ENCODE assay signal across 18 mouse cellular contexts in the genomic region with DNA sequence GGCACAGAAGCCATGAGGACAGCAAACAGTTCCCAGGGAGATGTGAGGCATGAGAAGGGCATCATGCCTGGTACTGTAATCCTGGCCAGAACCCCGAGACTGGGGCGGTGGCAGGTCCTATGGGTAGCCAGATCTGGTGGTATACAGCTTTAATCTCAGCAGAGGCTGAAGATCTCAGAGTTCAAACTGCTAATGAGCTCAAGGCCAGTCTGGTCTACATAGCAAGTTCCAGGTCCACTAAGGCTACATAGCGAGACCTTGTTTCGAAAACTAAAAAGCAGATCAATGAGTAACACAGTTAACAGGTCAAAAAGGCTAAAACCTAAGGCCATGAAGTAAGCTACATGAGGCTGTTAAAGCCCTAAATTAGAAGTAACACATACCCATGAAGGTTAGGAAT. TPM values are rescaled to one million over a fixed set of nuclear protein-coding genes. Genes with fewer than 3 reads are reported as not detected.
DNase-seq lines count a peak whose midpoint lies in the region; ATAC-seq and TF ChIP-seq lines count a peak whose summit lies in the region.
"Had no signal": no experiment of that assay in that cellular context is flagged by ENCODE, and none has a peak within 500 bp of the region (broad histone marks: within the 10 kb centered on the region; RNA-seq: fewer than 3 reads in every experiment).

No protein-coding gene starts in this region.

- H3K9ac ChIP-seq in kidney, postnatal 0 days (ENCODE audit: low read depth, low read length), result no peak overlapping the region
- no peak overlapping the region for H3K9ac ChIP-seq in liver, embryonic 16.5 days (ENCODE audit: low read depth, low read length)
- no peak overlapping the region for H3K9ac ChIP-seq in liver, embryonic 12.5 days
- H3K9ac ChIP-seq: embryonic facial prominence, embryonic 13.5 days; forebrain, embryonic 13.5 days; forebrain, postnatal 0 days; heart, embryonic 12.5 days; hindbrain, embryonic 15.5 days had no signal

- H3K36me3 ChIP-seq in kidney, postnatal 0 days (ENCODE audit: insufficient read depth, low read length), result peaks cover 16% of the 10 kb centered on the region
- peaks cover 3% of the 10 kb centered on the region; the same call in 1 of the 2 replicates for H3K36me3 ChIP-seq in liver, embryonic 16.5 days (ENCODE audit: control insufficient read depth, insufficient read depth)
- H3K36me3 ChIP-seq in liver, embryonic 12.5 days, result peaks cover 53% of the 10 kb centered on the region

- H3K4me1 ChIP-seq in kidney, postnatal 0 days (replicated peaks; ENCODE audit: insufficient read depth, low read length), result no peaks in the 10 kb centered on the region
- H3K4me1 ChIP-seq in liver, embryonic 16.5 days (ENCODE audit: control insufficient read depth, low read depth, low read length), result no peaks in the 10 kb centered on the region
- H3K4me1 ChIP-seq in liver, embryonic 12.5 days, result peaks cover 7% of the 10 kb centered on the region; the same call in 1 of the 2 replicates
- H3K4me1 ChIP-seq: embryonic facial prominence, embryonic 13.5 days; forebrain, embryonic 13.5 days; heart, embryonic 12.5 days; hindbrain, embryonic 15.5 days had no signal

- WGBS in kidney, postnatal 0 days, result 92% methylated on average over 4 of the region's 4 CpGs
- 74% methylated on average over 4 of the region's 4 CpGs for WGBS in liver, embryonic 16.5 days (ENCODE audit: insufficient replicate concordance)
- WGBS in liver, embryonic 12.5 days (ENCODE audit: insufficient replicate concordance), result 90% methylated on average over 4 of the region's 4 CpGs

- H3K9me3 ChIP-seq in kidney, postnatal 0 days (replicated peaks; ENCODE audit: low read length), result no peaks in the 10 kb centered on the region
- H3K9me3 ChIP-seq in liver, embryonic 16.5 days (replicated peaks; ENCODE audit: control insufficient read depth, low read length), result no peaks in the 10 kb centered on the region
- H3K9me3 ChIP-seq in liver, embryonic 12.5 days (replicated peaks), result no peaks in the 10 kb centered on the region
- H3K9me3 ChIP-seq: embryonic facial prominence, embryonic 13.5 days; forebrain, embryonic 13.5 days; heart, embryonic 12.5 days; hindbrain, embryonic 15.5 days had no signal

- H3K27ac ChIP-seq in kidney, postnatal 0 days, result no peak overlapping the region
- H3K27ac ChIP-seq in liver, embryonic 16.5 days (ENCODE audit: low read length), result 0 out of 2 replicates have a peak overlapping the region, but pooled peaks have one; percentile 37
- H3K27ac ChIP-seq in liver, embryonic 12.5 days, result no peak overlapping the region
- H3K27ac ChIP-seq: embryonic facial prominence, embryonic 13.5 days; forebrain, embryonic 13.5 days; hindbrain, embryonic 15.5 days had no signal

- ATAC-seq in kidney, postnatal 0 days (replicated peaks; ENCODE audit: low FRiP score, low read depth), result 0 out of 2 replicates have a peak, but pooled peaks have one; percentile 65
- ATAC-seq in liver, embryonic 16.5 days (ENCODE audit: low read depth), result peak; percentile 27; the same call in 1 of the 2 replicates
- no peak for ATAC-seq in liver, embryonic 12.5 days
- ATAC-seq: activated CD4-positive, CD25-positive, alpha-beta regulatory T cell, adult 4 months; forebrain, embryonic 13.5 days; forebrain, postnatal 0 days; Patski had no signal

- peak; percentile 57 for DNase-seq in heart, adult 11 months
- no peak for DNase-seq in heart, postnatal 4 days
- DNase-seq in kidney, postnatal 0 days (ENCODE audit: low spot score), result no peak
- no peak for DNase-seq in kidney, postnatal 14 days
- DNase-seq: cerebellum, adult 11-12 months; cerebellum, adult 9-11 months; cerebellum, postnatal 36 days; forebrain, postnatal 0 days; gastrocnemius, postnatal 14 days had no signal

- no peak for TF ChIP-seq CTCF in kidney, postnatal 0 days (IDR thresholded peaks at IDR 0.05; ENCODE audit: low read depth)

- no peak overlapping the region for H3K4me3 ChIP-seq in kidney, postnatal 0 days (replicated peaks; ENCODE audit: low read depth, low read length)
- no peak overlapping the region for H3K4me3 ChIP-seq in liver, embryonic 16.5 days (ENCODE audit: low read depth, low read length)
- H3K4me3 ChIP-seq in liver, embryonic 12.5 days, result no peak overlapping the region
- H3K4me3 ChIP-seq: embryonic facial prominence, embryonic 13.5 days; forebrain, embryonic 13.5 days; heart, embryonic 12.5 days; hindbrain, embryonic 15.5 days had no signal

- no peak overlapping the region for H3K4me2 ChIP-seq in kidney, postnatal 0 days (ENCODE audit: low read length)
- H3K4me2 ChIP-seq in liver, embryonic 16.5 days (ENCODE audit: low read depth, low read length), result no peak overlapping the region
- H3K4me2 ChIP-seq in liver, embryonic 12.5 days, result no peak overlapping the region
- H3K4me2 ChIP-seq: embryonic facial prominence, embryonic 13.5 days; forebrain, embryonic 13.5 days; heart, embryonic 12.5 days; hindbrain, embryonic 15.5 days had no signal

- H3K27me3 ChIP-seq in kidney, postnatal 0 days (ENCODE audit: insufficient read depth, low read length), result no peaks in the 10 kb centered on the region
- H3K27me3 ChIP-seq in liver, embryonic 16.5 days (ENCODE audit: control insufficient read depth, insufficient read depth, low read depth, low read length), result no peaks in the 10 kb centered on the region
- no peaks in the 10 kb centered on the region for H3K27me3 ChIP-seq in liver, embryonic 12.5 days (replicated peaks)
- H3K27me3 ChIP-seq: CH12.LX; embryonic facial prominence, embryonic 13.5 days; forebrain, embryonic 13.5 days; heart, embryonic 12.5 days; hindbrain, embryonic 15.5 days; Patski had no signal

RNA-seq across cellular contexts. Expression of a gene that starts 9.9 kb away (rescaled TPM):
- total RNA-seq in heart, postnatal 4 days (2021), result 10 to 100 TPM; 22.4 to 23.2 TPM
- 7.0 and 8.1 TPM in 2 replicates for polyA plus RNA-seq in kidney, postnatal 0 days (2015; fragmentation: Nextera tagmentation; extraction: Ambion mirVana)
- 4.9 and 5.4 TPM in 2 replicates for polyA plus RNA-seq in liver, embryonic 16.5 days (2015; fragmentation: Nextera tagmentation; extraction: Ambion mirVana)
- polyA plus RNA-seq in liver, embryonic 12.5 days (2016; fragmentation: Nextera tagmentation; extraction: Ambion mirVana), result 12.2 and 12.7 TPM in 2 replicates

RNA-seq across cellular contexts. Expression of a gene that starts 44.9 kb away (rescaled TPM):
- 10 to 100 TPM; 25.5 to 29.0 TPM for total RNA-seq in heart, postnatal 4 days (2021)
- 79.1 and 82.4 TPM in 2 replicates for polyA plus RNA-seq in kidney, postnatal 0 days (2015; fragmentation: Nextera tagmentation; extraction: Ambion mirVana)
- polyA plus RNA-seq in liver, embryonic 16.5 days (2015; fragmentation: Nextera tagmentation; extraction: Ambion mirVana), result 25.8 and 26.8 TPM in 2 replicates
- polyA plus RNA-seq in liver, embryonic 12.5 days (2016; fragmentation: Nextera tagmentation; extraction: Ambion mirVana), result 57.0 and 57.2 TPM in 2 replicates

RNA-seq across cellular contexts. Expression of a gene that starts 44.9 kb away (rescaled TPM):
- total RNA-seq in heart, postnatal 4 days (2021), result 10 to 100 TPM; 60.4 to 66.7 TPM
- polyA plus RNA-seq in kidney, postnatal 0 days (2015; fragmentation: Nextera tagmentation; extraction: Ambion mirVana), result 137 and 140 TPM in 2 replicates
- 36.7 and 37.4 TPM in 2 replicates for polyA plus RNA-seq in liver, embryonic 16.5 days (2015; fragmentation: Nextera tagmentation; extraction: Ambion mirVana)
- polyA plus RNA-seq in liver, embryonic 12.5 days (2016; fragmentation: Nextera tagmentation; extraction: Ambion mirVana), result 54.2 and 57.3 TPM in 2 replicates

RNA-seq across cellular contexts. Expression of a gene that starts 59.5 kb away (rescaled TPM):
- 1 to 10 TPM; 1.0 to 1.2 TPM for total RNA-seq in heart, postnatal 4 days (2021)
- polyA plus RNA-seq in kidney, postnatal 0 days (2015; fragmentation: Nextera tagmentation; extraction: Ambion mirVana), result 1.8 and 2.2 TPM in 2 replicates
- polyA plus RNA-seq in liver, embryonic 16.5 days (2015; fragmentation: Nextera tagmentation; extraction: Ambion mirVana), result 0.37 and 0.48 TPM in 2 replicates
- 0.59 and 0.68 TPM in 2 replicates for polyA plus RNA-seq in liver, embryonic 12.5 days (2016; fragmentation: Nextera tagmentation; extraction: Ambion mirVana)
